ENCODE assay signal across 9 mouse cellular contexts in the genomic region with DNA sequence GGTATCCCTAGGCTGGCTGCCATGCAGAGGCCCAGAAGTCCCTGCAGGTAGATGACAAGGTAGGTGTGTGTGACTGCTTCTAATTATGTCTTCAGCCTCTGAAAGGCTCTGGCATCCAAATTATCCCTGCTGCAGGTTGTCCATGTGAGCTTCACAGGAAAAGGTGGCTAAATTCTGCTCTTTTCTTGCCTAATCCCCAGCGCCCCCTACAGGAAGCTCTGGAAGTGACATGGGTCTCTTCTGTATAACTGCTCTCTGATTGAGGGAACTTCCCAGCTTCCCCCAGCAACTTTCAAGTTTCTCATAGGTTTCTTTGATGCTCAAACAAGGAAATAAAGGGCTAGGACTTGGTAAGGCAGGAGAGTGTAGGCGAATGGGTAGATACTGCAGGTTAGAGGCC. TPM values are rescaled to one million over a fixed set of nuclear protein-coding genes. Genes with fewer than 3 reads are reported as not detected.
DNase-seq lines count a peak whose midpoint lies in the region; ATAC-seq and TF ChIP-seq lines count a peak whose summit lies in the region.
"Had no signal": no experiment of that assay in that cellular context is flagged by ENCODE, and none has a peak within 500 bp of the region (broad histone marks: within the 10 kb centered on the region; RNA-seq: fewer than 3 reads in every experiment).

No protein-coding gene starts in this region.

- H3K4me2 ChIP-seq in lung, postnatal 0 days (replicated peaks; ENCODE audit: low read depth, low read length) = no peak overlapping the region
- H3K4me2 ChIP-seq: limb, embryonic 13.5 days had no signal

- no peak overlapping the region for H3K9ac ChIP-seq in lung, postnatal 0 days (replicated peaks; ENCODE audit: low read depth)
- H3K9ac ChIP-seq: limb, embryonic 13.5 days had no signal

- TF ChIP-seq EP300 in lung, postnatal 0 days (IDR thresholded peaks at IDR 0.05) = no peak

- H3K79me3 ChIP-seq in C2C12 (ENCODE audit: low read depth) = no peaks in the 10 kb centered on the region

- no peaks in the 10 kb centered on the region for H3K27me3 ChIP-seq in C2C12 (ENCODE audit: control insufficient read depth, insufficient read depth, insufficient read length)
- H3K27me3 ChIP-seq in lung, postnatal 0 days (replicated peaks; ENCODE audit: insufficient read depth, low read length) = no peaks in the 10 kb centered on the region
- H3K27me3 ChIP-seq in small intestine, adult 2 months (ENCODE audit: control insufficient read depth, insufficient read depth, low read length) = no peaks in the 10 kb centered on the region
- H3K27me3 ChIP-seq: limb, embryonic 13.5 days had no signal

- no peak overlapping the region for H3ac ChIP-seq in C2C12 (ENCODE audit: control insufficient read depth, insufficient read length, low read depth)

- peaks cover 96% of the 10 kb centered on the region for H3K36me3 ChIP-seq in C2C12 (ENCODE audit: control insufficient read depth, insufficient read depth)
- peaks cover 17% of the 10 kb centered on the region for H3K36me3 ChIP-seq in lung, postnatal 0 days (ENCODE audit: insufficient read depth, low read length)
- H3K36me3 ChIP-seq in small intestine, adult 2 months (ENCODE audit: control insufficient read depth, insufficient read depth, low read length) = peaks cover 82% of the 10 kb centered on the region

- 36% methylated on average over 2 of the region's 2 CpGs for WGBS in lung, postnatal 0 days
- 39% methylated on average over 2 of the region's 2 CpGs for WGBS in small intestine, adult 2 months

- TF ChIP-seq CTCF in C2C12 (IDR thresholded peaks at IDR 0.05; ENCODE audit: control insufficient read depth, insufficient read depth, insufficient read length) = peak; percentile 35
- peak; percentile 85 for TF ChIP-seq CTCF in lung, postnatal 0 days (IDR thresholded peaks at IDR 0.05)
- peak; percentile 63; the same call in 1 of the 2 replicates for TF ChIP-seq CTCF in small intestine, adult 2 months (IDR thresholded peaks at IDR 0.05; ENCODE audit: extremely low read depth, insufficient read length, insufficient replicate concordance, low read depth, low read length)

- H3K27ac ChIP-seq in lung, postnatal 0 days (ENCODE audit: low read length) = no peak overlapping the region
- H3K27ac ChIP-seq in small intestine, adult 2 months (ENCODE audit: insufficient read depth, low read depth, low read length) = no peak overlapping the region
- H3K27ac ChIP-seq: limb, embryonic 13.5 days had no signal

- no peak for TF ChIP-seq POLR2A in small intestine, adult 2 months (IDR thresholded peaks at IDR 0.05; ENCODE audit: low read depth, low read length)

- no peaks in the 10 kb centered on the region for H3K79me2 ChIP-seq in C2C12 (ENCODE audit: control insufficient read depth, insufficient read depth)

- peak; percentile 37; the same call in 1 of the 2 replicates for ATAC-seq in lung, postnatal 0 days

- no peaks in the 10 kb centered on the region for H3K4me1 ChIP-seq in lung, postnatal 0 days (ENCODE audit: insufficient read depth, low read depth, low read length)
- 0 out of 2 replicates have a peak, but pooled peaks cover 1% of the 10 kb centered on the region for H3K4me1 ChIP-seq in small intestine, adult 2 months (ENCODE audit: control insufficient read depth, insufficient read depth, insufficient read length, low read length)
- H3K4me1 ChIP-seq: limb, embryonic 13.5 days had no signal

- H3K4me3 ChIP-seq in C2C12 (ENCODE audit: insufficient read depth, poor library complexity, severe bottlenecking) = no peak overlapping the region
- H3K4me3 ChIP-seq in lung, postnatal 0 days (ENCODE audit: low read depth, low read length) = no peak overlapping the region
- H3K4me3 ChIP-seq in small intestine, adult 2 months (ENCODE audit: low read depth, low read length) = no peak overlapping the region
- H3K4me3 ChIP-seq: limb, embryonic 13.5 days had no signal

- peak; percentile 76 for DNase-seq in gastrocnemius, adult 18-20 months (ENCODE audit: low spot score)
- DNase-seq in gastrocnemius, postnatal 25 days = no peak
- DNase-seq in adrenal gland, postnatal 14 days = peak; percentile 88
- peak; percentile 61 for DNase-seq in embryo, embryonic 9.5 days (ENCODE audit: extremely low spot score)
- DNase-seq in kidney, postnatal 14 days = peak; percentile 71
- DNase-seq in lung, postnatal 0 days (ENCODE audit: low spot score) = peak; percentile 81

- no peaks in the 10 kb centered on the region for H3K9me3 ChIP-seq in lung, postnatal 0 days (ENCODE audit: low read length)
- H3K9me3 ChIP-seq: limb, embryonic 13.5 days had no signal

TF ChIP-seq in C2C12, 6 proteins besides CTCF, POLR2A, EP300 and RAD21:
- TF ChIP-seq CEBPB (IDR thresholded peaks at IDR 0.05; ENCODE audit: low read depth) = peak; percentile 16
- no peak for TF ChIP-seq MYOD1 (IDR thresholded peaks at IDR 0.05; ENCODE audit: control insufficient read depth, insufficient read length, low read depth)

RNA-seq across cellular contexts. Expression of gene Polr3h, which starts 21.1 kb away (rescaled TPM):
- total RNA-seq in gastrocnemius, adult 18-20 months (2021) = 1 to 10 TPM; 5.8 to 7.2 TPM
- 1 to 10 TPM; 5.9 to 6.3 TPM for total RNA-seq in gastrocnemius, postnatal 25 days (2021)
- polyA plus RNA-seq in C2C12 (2012; fragmentation: generic; extraction: Trizol) = 164 TPM
- 18.7 and 23.0 TPM in 2 replicates for total RNA-seq in adrenal gland, postnatal 14 days (2021)
- 41.8 and 43.1 TPM in 2 replicates for polyA plus RNA-seq in lung, postnatal 0 days (2015; fragmentation: Nextera tagmentation; extraction: Ambion mirVana)
- 3.7 and 5.2 TPM in 2 replicates for polyA plus RNA-seq in small intestine, adult 2 months (2012; rRNA removed)

RNA-seq across cellular contexts. Expression of gene Csdc2, which starts 31.6 kb away (rescaled TPM):
- total RNA-seq in gastrocnemius, adult 18-20 months (2021) = 1 to 10 TPM; 1.0 to 1.5 TPM
- 1 to 10 TPM; 1.8 to 2.6 TPM for total RNA-seq in gastrocnemius, postnatal 25 days (2021)
- polyA plus RNA-seq in C2C12 (2012; fragmentation: generic; extraction: Trizol) = 1.7 TPM
- total RNA-seq in adrenal gland, postnatal 14 days (2021) = 15.7 and 17.3 TPM in 2 replicates
- 3.8 TPM in 2 replicates for polyA plus RNA-seq in lung, postnatal 0 days (2015; fragmentation: Nextera tagmentation; extraction: Ambion mirVana)
- 1.3 and 2.4 TPM in 2 replicates for polyA plus RNA-seq in small intestine, adult 2 months (2012; rRNA removed)

RNA-seq across cellular contexts. Expression of gene Aco2, which starts 32.8 kb away (rescaled TPM):
- 1,000 to 10,000 TPM; 1,165 to 1,199 TPM for total RNA-seq in gastrocnemius, adult 18-20 months (2021)
- total RNA-seq in gastrocnemius, postnatal 25 days (2021) = 1,000 to 10,000 TPM; 1,158 to 1,247 TPM
- polyA plus RNA-seq in C2C12 (2012; fragmentation: generic; extraction: Trizol) = 368 TPM
- 2,377 and 2,604 TPM in 2 replicates for total RNA-seq in adrenal gland, postnatal 14 days (2021)
- polyA plus RNA-seq in lung, postnatal 0 days (2015; fragmentation: Nextera tagmentation; extraction: Ambion mirVana) = 89.2 and 90.8 TPM in 2 replicates
- 266 and 416 TPM in 2 replicates for polyA plus RNA-seq in small intestine, adult 2 months (2012; rRNA removed)

RNA-seq across cellular contexts. Expression of gene Phf5a, which starts 33.2 kb away (rescaled TPM):
- total RNA-seq in gastrocnemius, adult 18-20 months (2021) = 10 to 100 TPM; 35.5 to 35.7 TPM
- total RNA-seq in gastrocnemius, postnatal 25 days (2021) = 10 to 100 TPM; 35.3 to 40.3 TPM
- 156 TPM for polyA plus RNA-seq in C2C12 (2012; fragmentation: generic; extraction: Trizol)
- 63.4 and 65.5 TPM in 2 replicates for total RNA-seq in adrenal gland, postnatal 14 days (2021)
- polyA plus RNA-seq in lung, postnatal 0 days (2015; fragmentation: Nextera tagmentation; extraction: Ambion mirVana) = 80.3 and 88.8 TPM in 2 replicates
- polyA plus RNA-seq in small intestine, adult 2 months (2012; rRNA removed) = 22.6 and 47.0 TPM in 2 replicates

RNA-seq across cellular contexts. Expression of gene Tob2, which starts 46.3 kb away (rescaled TPM):
- 100 to 1,000 TPM in 1 of 2 experiments, 10 to 100 TPM in 1; 89.1 to 174 TPM for total RNA-seq in gastrocnemius, adult 18-20 months (2021)
- 10 to 100 TPM; 47.4 to 85.8 TPM for total RNA-seq in gastrocnemius, postnatal 25 days (2021)
- polyA plus RNA-seq in C2C12 (2012; fragmentation: generic; extraction: Trizol) = 37.5 TPM
- total RNA-seq in adrenal gland, postnatal 14 days (2021) = 124 and 147 TPM in 2 replicates
- polyA plus RNA-seq in lung, postnatal 0 days (2015; fragmentation: Nextera tagmentation; extraction: Ambion mirVana) = 24.8 and 30.0 TPM in 2 replicates
- polyA plus RNA-seq in small intestine, adult 2 months (2012; rRNA removed) = 14.7 and 33.2 TPM in 2 replicates

Comparison
In these comparisons a context has a peak if more than half of its experiments do, and no peak if none do; other contexts are left out.
1. CTCF ChIP-seq: peak in every context shown above with its lines; median percentile 85 in lung, postnatal 0 days; 63 in small intestine, adult 2 months; 35 in C2C12.